Mouse (Mus musculus): ENCODE measurements at regions not wholly inside any gene's neighbourhood (a gene's known extent, or its start where the extent isn't known, plus 50 kb on each side); places are given as distances from the start of the nearest gene placed in this dataset.

- DNase-seq (ENCODE audit: low read depth, low spot score) = no peak
Observed at GRCm38 (mm10) chr2:128334757-128335500, 209.1 kb downstream of the Bcl2l11 start.

GRCm38 (mm10) chr2:128337192-128337591 is 211.4 kb downstream of the Bcl2l11 start:
- DNase-seq (ENCODE audit: low read depth, low spot score) = no peak

GRCm38 (mm10) chr2:128337791-128338190 is 212.0 kb downstream of the Bcl2l11 start:
- DNase-seq (ENCODE audit: low read depth, low spot score) = no peak

GRCm38 (mm10) chr2:128338474-128338873 is 212.6 kb downstream of the Bcl2l11 start:
- DNase-seq (ENCODE audit: low read depth, low spot score) = no peak

- DNase-seq (ENCODE audit: low read depth, low spot score) = no peak
Observed at GRCm38 (mm10) chr2:128339061-128339642, 213.3 kb downstream of the Bcl2l11 start.

GRCm38 (mm10) chr2:128339643-128340487 is 214.0 kb downstream of the Bcl2l11 start:
- peak; percentile 76 for DNase-seq (ENCODE audit: low read depth, low spot score)

GRCm38 (mm10) chr2:128340631-128341240 is 214.9 kb downstream of the Bcl2l11 start:
- DNase-seq (ENCODE audit: low read depth, low spot score) = no peak

- DNase-seq (ENCODE audit: low read depth, low spot score) = no peak
Observed at GRCm38 (mm10) chr2:128342212-128342611, 216.4 kb downstream of the Bcl2l11 start.

- no peak for DNase-seq (ENCODE audit: low read depth, low spot score)
Observed at GRCm38 (mm10) chr2:128345557-128345956, 219.7 kb downstream of the Bcl2l11 start.

GRCm38 (mm10) chr2:128348556-128348955 is 222.7 kb downstream of the Bcl2l11 start:
- DNase-seq (ENCODE audit: low read depth, low spot score) = peak; percentile 57

GRCm38 (mm10) chr2:128351405-128351804 is 225.6 kb downstream of the Bcl2l11 start:
- no peak for DNase-seq (ENCODE audit: low read depth, low spot score)

GRCm38 (mm10) chr2:128352533-128352932 is 226.7 kb downstream of the Bcl2l11 start:
- no peak for DNase-seq (ENCODE audit: low read depth, low spot score)

GRCm38 (mm10) chr2:128353457-128353856 is 227.6 kb downstream of the Bcl2l11 start:
- DNase-seq (ENCODE audit: low read depth, low spot score) = no peak

- no peak for DNase-seq (ENCODE audit: low read depth, low spot score)
Observed at GRCm38 (mm10) chr2:128356326-128356725, 230.5 kb downstream of the Bcl2l11 start.

GRCm38 (mm10) chr2:128359106-128359505 is 231.9 kb upstream of the Spdye4c start:
- DNase-seq (ENCODE audit: low read depth, low spot score) = no peak

- no peak for DNase-seq (ENCODE audit: low read depth, low spot score)
Observed at GRCm38 (mm10) chr2:128360517-128360916, 230.5 kb upstream of the Spdye4c start.

- no peak for DNase-seq (ENCODE audit: low read depth, low spot score)
Observed at GRCm38 (mm10) chr2:128361436-128361835, 229.6 kb upstream of the Spdye4c start.

- peak; percentile 53 for DNase-seq (ENCODE audit: low read depth, low spot score)
Observed at GRCm38 (mm10) chr2:128364161-128364560, 226.8 kb upstream of the Spdye4c start.

- no peak for DNase-seq (ENCODE audit: low read depth, low spot score)
Observed at GRCm38 (mm10) chr2:128365004-128365403, 226.0 kb upstream of the Spdye4c start.

- no peak for DNase-seq (ENCODE audit: low read depth, low spot score)
Observed at GRCm38 (mm10) chr2:128365775-128366174, 225.2 kb upstream of the Spdye4c start.

GRCm38 (mm10) chr2:128367266-128368150 is 223.5 kb upstream of the Spdye4c start:
- no peak for DNase-seq (ENCODE audit: low read depth, low spot score)
